Mouse (Mus musculus) forebrain, embryonic 11.5 days (tissue): ENCODE results near the gene Ppp4r4. TPM values are rescaled to one million over a fixed set of nuclear protein-coding genes. Genes with fewer than 3 reads are reported as not detected.
A peak's percentile ranks its signal among the peaks of the same experiment; 100 is the strongest.
"Not testable (repeated sequence)": the region's sequence is repeated elsewhere in the genome, so short reads cannot be mapped to it uniquely, and the experiment has no call there.

Experiments
- ATAC-seq: fragments of 200-750 bp; cut with Nextera tagmentation; replicated peaks from 2 replicates; pipeline ENCODE4 v1.8.0; 2017; ENCODE audit warnings: moderate TSS enrichment; ENCODE audit not compliant: low FRiP score
- DNase-seq: peaks from one replicate; pipeline ENCODE4 v3.0.0-alpha.2; 2017; ENCODE audit warnings: low spot score
- H3K27ac ChIP-seq: fragments of 300-500 bp; sonication (generic); 2 replicates; pipeline ENCODE4 v1.5.1; 2014; ENCODE audit warnings: low read depth, low read length
- H3K27me3 ChIP-seq: fragments of 300-500 bp; sonication (generic); 2 replicates; pipeline ENCODE4 v1.6.1; 2014; ENCODE audit warnings: mild to moderate bottlenecking, low read length, mixed read lengths; ENCODE audit not compliant: control insufficient read depth, insufficient read depth
- H3K36me3 ChIP-seq: fragments of 300-500 bp; sonication (generic); 2 replicates; pipeline ENCODE4 v1.6.1; 2014; ENCODE audit warnings: mild to moderate bottlenecking, low read length, moderate library complexity, mixed read lengths; ENCODE audit not compliant: control insufficient read depth, insufficient read depth
- H3K4me1 ChIP-seq: fragments of 300-500 bp; sonication (generic); replicated peaks from 2 replicates; pipeline ENCODE4 v1.6.1; 2014; ENCODE audit warnings: low read length, mixed read lengths; ENCODE audit not compliant: control insufficient read depth, insufficient read depth
- H3K4me2 ChIP-seq: fragments of 300-500 bp; sonication (generic); 2 replicates; pipeline ENCODE4 v1.6.1; 2014; ENCODE audit warnings: low read depth, mild to moderate bottlenecking, low read length, moderate library complexity, mixed read lengths; ENCODE audit not compliant: severe bottlenecking
- H3K4me3 ChIP-seq: fragments of 300-500 bp; sonication (generic); 2 replicates; pipeline ENCODE4 v1.5.1; 2014; ENCODE audit warnings: low read depth, low read length
- H3K9ac ChIP-seq: fragments of 300-500 bp; sonication (generic); 2 replicates; pipeline ENCODE4 v1.6.1; 2014; ENCODE audit warnings: low read length
- H3K9me3 ChIP-seq: fragments of 300-500 bp; sonication (generic); 2 replicates; pipeline ENCODE4 v1.6.1; 2016; ENCODE audit warnings: low read length, mixed read lengths; ENCODE audit not compliant: control insufficient read depth
- WGBS: fragments of 180-500 bp; shearing (Covaris S2); extraction: QIAGEN DNeasy Blood & Tissue Kit; methylation state at CpG from one replicate; pipeline ENCODE4 v1.1.7; 2014; 5-methylcytosine and 5-hydroxymethylcytosine counted together
- polyA plus RNA-seq: library from polyadenylated mRNA; unstranded; fragments of >200 nt; fragmentation: Nextera tagmentation; extraction: Ambion mirVana; gene quantifications from 2 replicates; pipeline ENCODE4 v1.2.1, GENCODE M21; 2014

The Ppp4r4 gene
- polyA plus RNA-seq = 4.0 TPM in 2 replicates

DNA sequence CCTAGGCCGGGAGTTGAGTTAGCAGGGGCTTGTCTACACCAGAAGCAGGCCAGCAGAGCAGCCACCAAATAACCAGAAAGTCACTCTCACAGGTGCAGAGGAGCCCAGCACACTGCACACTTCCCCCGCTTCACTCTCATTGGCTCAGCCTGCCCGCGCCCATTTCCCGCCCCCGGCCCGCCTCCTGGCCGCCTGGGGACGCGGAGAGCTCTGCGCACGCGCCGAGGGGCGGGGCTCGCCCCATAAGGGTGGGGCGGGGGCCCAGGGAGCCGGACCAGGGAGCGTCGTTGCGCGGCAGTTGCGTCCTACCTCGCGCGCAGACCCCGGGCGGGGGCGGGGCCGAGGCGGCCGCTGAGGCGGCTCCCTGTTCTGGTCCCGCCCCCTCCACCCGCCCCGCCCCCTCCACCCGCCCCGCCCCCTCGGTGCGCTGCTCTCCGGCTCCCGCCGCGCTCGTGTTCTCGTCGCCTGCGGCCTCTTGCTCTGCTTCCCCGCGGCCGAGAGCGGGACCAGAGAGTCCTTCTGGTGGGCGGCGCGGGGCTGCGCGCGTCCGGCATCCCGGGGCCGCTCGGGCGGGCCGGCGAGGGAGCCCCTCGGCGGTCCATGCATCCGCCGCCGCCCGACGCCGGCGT, at the start of gene Ppp4r4:
TSS of gene Ppp4r4 (plus strand) at position 264 of the 629 bp plus-strand sequence.
- peak; percentile 96 for ATAC-seq
- Histone ChIP-seq H3K4me1 (peaks cover 3% of the 10 kb centered on the region; the same call in 1 of the 2 replicates), H3K4me3 (peak within 1 kb of the TSS; percentile 59), H3K27ac (no peak within 1 kb of the TSS), H3K9ac (peak within 1 kb of the TSS; percentile 71), H3K9me3 (no peaks in the 10 kb centered on the region), H3K27me3 (0 out of 2 replicates have a peak, but pooled peaks cover 2% of the 10 kb centered on the region), H3K36me3 (no peaks in the 10 kb centered on the region), H3K4me2 (peak within 1 kb of the TSS; percentile 83)
- peak; percentile 98 for DNase-seq
- WGBS = under 1% methylated on average over 58 of the region's 74 CpGs

DNA sequence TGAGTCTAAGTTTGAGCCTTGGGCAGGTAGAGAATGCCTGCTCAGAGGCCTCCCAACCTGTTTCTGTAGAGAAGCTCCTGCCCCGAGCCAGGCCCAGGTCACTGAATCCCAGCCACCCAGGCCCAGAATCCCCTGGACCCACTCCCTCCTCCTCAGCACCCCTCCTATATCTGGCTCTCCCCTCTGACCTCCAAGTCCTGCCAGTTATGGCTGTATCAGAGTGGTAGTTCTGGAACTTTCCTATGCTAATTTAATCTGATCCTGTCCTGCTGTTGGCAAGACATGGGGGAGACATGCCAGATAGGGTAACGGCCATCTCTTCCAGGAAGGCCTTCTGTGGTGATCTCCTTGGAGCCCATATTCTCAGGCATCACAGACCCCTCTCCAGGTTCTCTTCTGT, 49.3 kb upstream of the Ppp4r4 start:
- H3K4me2 ChIP-seq = no peak overlapping the region
- no peak for ATAC-seq
- no peak overlapping the region for H3K27ac ChIP-seq
- H3K9me3 ChIP-seq = no peaks in the 10 kb centered on the region
- H3K27me3 ChIP-seq = no peaks in the 10 kb centered on the region
- no peaks in the 10 kb centered on the region for H3K36me3 ChIP-seq
- no peak overlapping the region for H3K4me3 ChIP-seq
- no peak for DNase-seq
- no peaks in the 10 kb centered on the region for H3K4me1 ChIP-seq
- H3K9ac ChIP-seq = no peak overlapping the region
- 83% methylated on average over 2 of the region's 2 CpGs for WGBS

DNA sequence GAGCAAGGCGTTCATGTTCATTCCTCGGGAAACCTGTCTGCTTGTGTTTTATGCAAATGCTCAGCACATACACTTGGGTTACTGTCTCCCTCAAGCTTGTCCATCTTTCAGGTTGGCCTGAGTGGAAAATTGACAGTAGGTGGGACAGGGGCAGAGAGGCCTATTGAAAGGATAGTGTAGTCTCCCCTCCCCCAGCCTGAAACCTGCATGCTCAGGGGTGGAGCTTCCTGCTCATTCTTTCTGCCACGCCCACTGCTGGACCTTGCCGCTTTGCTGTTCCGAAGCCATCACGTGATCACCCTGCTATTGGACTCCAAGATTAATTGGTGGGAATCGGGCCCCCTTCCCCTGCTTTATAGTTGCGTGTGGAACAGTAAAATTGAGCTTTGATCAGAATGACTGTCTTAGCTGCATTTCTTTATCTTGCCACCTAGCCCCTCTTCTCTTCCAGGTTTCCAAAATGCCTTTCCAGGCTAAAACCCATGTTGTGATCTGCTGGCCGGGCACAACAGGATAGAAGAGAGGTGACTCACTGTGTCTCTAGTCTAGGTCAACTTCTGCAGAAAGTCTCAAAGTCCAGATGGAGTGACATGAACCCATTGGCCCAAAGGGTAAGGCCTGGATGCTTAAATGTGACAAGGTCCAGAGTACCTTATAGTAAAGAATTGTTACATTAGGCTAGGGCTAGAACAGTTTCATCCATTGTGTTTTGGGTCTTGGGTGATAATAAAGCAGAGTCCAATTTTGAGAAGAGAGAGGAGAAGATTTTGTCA, 47.7 kb upstream of the Ppp4r4 start:
- H3K4me1 ChIP-seq, H3K27me3 ChIP-seq, DNase-seq, H3K36me3 ChIP-seq, H3K4me2 ChIP-seq, H3K9me3 ChIP-seq, H3K27ac ChIP-seq, ATAC-seq, H3K9ac ChIP-seq, H3K4me3 ChIP-seq: not testable (repeated sequence)
- WGBS = 64% methylated on average over 9 of the region's 9 CpGs

DNA sequence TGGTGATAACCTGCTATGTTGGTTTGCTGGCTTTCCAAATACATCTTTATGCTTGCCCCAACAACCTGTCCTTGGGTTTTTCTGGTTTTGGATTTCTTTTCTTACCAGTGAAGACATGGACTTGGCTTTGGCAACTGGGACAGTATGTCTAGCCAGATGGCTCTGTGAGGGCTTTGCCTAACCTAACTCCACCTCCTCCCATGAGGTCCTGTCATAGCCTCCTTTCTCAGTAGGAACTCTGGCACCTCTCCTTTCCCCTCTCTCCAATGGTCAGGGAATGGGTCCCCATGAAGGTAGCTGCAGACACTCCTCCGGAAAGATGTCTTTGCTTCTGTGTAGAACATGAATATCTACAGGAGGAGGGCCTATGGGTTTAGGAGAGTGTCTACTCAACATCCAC, 45.4 kb upstream of the Ppp4r4 start:
- 84% methylated on average over 1 of the region's 1 CpGs for WGBS
- Histone ChIP-seq H3K9ac (no peak overlapping the region), H3K4me1 (no peaks in the 10 kb centered on the region), H3K36me3 (no peaks in the 10 kb centered on the region), H3K4me2 (no peak overlapping the region), H3K9me3 (no peaks in the 10 kb centered on the region), H3K4me3 (no peak overlapping the region), H3K27me3 (no peaks in the 10 kb centered on the region), H3K27ac (no peak overlapping the region)
- DNase-seq (no peak), ATAC-seq (no peak)

DNA sequence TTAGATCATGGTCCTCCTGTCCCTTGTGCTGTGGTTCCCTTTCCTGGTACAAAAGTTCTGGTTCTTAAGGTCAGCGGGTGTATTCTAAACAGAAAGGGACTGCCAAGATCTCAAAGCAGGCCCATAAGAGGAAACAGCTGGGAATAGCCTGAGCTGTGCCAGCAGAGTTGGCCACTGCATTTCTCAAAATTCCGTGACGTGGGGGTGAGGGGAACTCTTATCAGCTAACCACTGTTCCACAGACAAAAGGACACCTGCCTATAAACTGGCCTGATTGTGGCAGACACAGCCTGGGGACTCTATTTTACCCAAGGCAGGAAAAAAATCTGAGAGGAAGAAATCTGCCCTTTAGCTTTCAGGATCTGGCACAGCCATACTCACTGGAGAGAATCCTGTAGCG, 44.8 kb upstream of the Ppp4r4 start:
- Histone ChIP-seq H3K9ac (no peak overlapping the region), H3K4me2 (no peak overlapping the region), H3K27ac (no peak overlapping the region), H3K4me3 (no peak overlapping the region), H3K9me3 (no peaks in the 10 kb centered on the region), H3K4me1 (no peaks in the 10 kb centered on the region), H3K36me3 (no peaks in the 10 kb centered on the region), H3K27me3 (no peaks in the 10 kb centered on the region)
- WGBS = 80% methylated on average over 4 of the region's 4 CpGs
- ATAC-seq (no peak), DNase-seq (no peak)

DNA sequence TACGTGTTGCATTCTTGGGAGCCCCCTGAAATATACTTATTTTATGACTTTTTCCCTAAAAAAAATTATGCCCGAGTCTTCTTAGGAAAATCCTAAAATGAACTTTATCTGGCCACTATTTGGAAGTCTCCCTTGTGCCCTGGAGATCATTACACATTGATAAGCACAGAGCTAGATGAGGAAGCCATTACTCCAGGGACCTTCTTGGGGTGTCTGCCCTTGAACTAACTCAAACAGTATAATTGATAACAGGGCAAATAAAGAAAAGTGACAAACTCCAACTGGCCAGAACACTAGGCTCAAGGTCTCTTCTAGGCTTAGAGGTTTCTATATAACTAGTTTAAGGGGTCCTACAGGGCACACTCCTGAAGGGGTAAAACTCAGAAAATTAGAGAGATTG, 44.3 kb upstream of the Ppp4r4 start:
- Histone ChIP-seq H3K27me3 (no peaks in the 10 kb centered on the region), H3K9me3 (no peaks in the 10 kb centered on the region), H3K4me2 (no peak overlapping the region), H3K9ac (no peak overlapping the region), H3K36me3 (no peaks in the 10 kb centered on the region), H3K4me3 (no peak overlapping the region), H3K4me1 (no peaks in the 10 kb centered on the region), H3K27ac (no peak overlapping the region)
- DNase-seq = no peak
- ATAC-seq = no peak
- 72% methylated on average over 2 of the region's 2 CpGs for WGBS

DNA sequence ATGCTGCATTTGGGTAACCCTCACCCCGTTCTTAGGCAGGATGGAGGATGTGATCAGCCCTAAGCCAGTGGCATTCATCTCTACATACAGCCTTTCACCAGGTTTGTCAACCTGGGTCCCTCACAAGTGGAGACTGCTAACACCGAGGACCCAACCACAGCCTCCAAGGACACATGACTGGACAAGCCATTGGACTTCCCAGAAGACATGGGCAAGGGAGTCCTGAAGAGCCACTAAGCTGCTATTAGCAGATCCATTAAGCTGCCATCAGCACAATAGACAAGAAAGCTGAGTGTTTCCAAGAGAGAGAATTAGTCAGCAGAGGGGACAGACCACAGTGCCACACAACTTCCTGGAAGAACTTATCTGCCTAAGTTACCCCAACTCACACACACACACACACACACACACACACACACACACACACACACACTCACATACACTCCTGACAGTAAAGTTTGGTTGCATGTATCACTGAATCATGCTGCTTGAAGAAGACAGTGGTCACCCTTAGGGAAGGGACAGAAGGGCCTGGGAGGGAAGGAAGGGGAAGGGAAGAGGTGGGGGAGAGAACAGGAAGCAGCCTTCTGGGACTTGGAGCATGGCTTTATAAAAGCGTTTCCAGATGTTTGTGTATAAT, 40.9 kb upstream of the Ppp4r4 start:
- Histone ChIP-seq H3K9me3 (no peaks in the 10 kb centered on the region), H3K4me2 (no peak overlapping the region), H3K9ac (no peak overlapping the region), H3K4me1 (no peaks in the 10 kb centered on the region), H3K27me3 (no peaks in the 10 kb centered on the region), H3K36me3 (no peaks in the 10 kb centered on the region), H3K4me3 (no peak overlapping the region), H3K27ac (no peak overlapping the region)
- no peak for ATAC-seq
- 75% methylated on average over 3 of the region's 3 CpGs for WGBS
- DNase-seq = no peak

DNA sequence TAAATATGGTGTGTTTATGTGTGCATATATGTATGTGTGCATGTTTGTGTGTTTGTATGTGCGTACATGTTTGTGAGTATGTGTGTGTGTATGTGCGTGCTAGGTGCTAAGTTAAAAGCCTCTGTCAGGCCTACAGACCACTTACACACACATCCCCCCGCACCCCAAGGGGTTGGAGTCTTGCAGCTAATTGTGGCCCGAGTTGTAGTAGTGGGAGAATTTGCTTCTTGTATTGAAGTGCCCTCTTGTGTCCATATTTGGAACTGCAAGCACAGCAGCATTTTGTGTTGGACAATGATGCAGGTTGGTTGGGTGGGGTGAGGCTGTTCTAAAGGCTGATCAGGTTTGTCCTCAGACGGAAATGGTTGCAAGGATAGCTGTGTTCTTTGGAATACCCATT, 39.3 kb upstream of the Ppp4r4 start:
- H3K9me3 ChIP-seq = no peaks in the 10 kb centered on the region
- no peaks in the 10 kb centered on the region for H3K4me1 ChIP-seq
- H3K4me2 ChIP-seq = no peak overlapping the region
- WGBS = 32% methylated on average over 5 of the region's 5 CpGs
- no peaks in the 10 kb centered on the region for H3K36me3 ChIP-seq
- no peak overlapping the region for H3K27ac ChIP-seq
- H3K9ac ChIP-seq = no peak overlapping the region
- peak; percentile 78 for DNase-seq
- H3K4me3 ChIP-seq = no peak overlapping the region
- H3K27me3 ChIP-seq = no peaks in the 10 kb centered on the region
- peak; percentile 49; the same call in 1 of the 2 replicates for ATAC-seq
